Mouse (Mus musculus) hindbrain, postnatal 0 days (tissue): ENCODE measurements around the gene Psmg1. TPM values are rescaled to one million over a fixed set of nuclear protein-coding genes. Genes with fewer than 3 reads are reported as not detected.

Experiments
- ATAC-seq: fragments of 200-750 bp; cut with Nextera tagmentation; 2 replicates; pipeline ENCODE4 v1.8.0; 2017; ENCODE audit warnings: mild to moderate bottlenecking, moderate TSS enrichment, moderate library complexity
- DNase-seq: peaks from one replicate; pipeline ENCODE4 v3.0.0-alpha.2; 2015; ENCODE audit warnings: low spot score
- H3K27ac ChIP-seq: fragments of 300-500 bp; sonication (generic); 2 replicates; pipeline ENCODE4 v1.5.1; 2014; ENCODE audit warnings: mild to moderate bottlenecking
- H3K27me3 ChIP-seq: fragments of 300-500 bp; sonication (generic); 2 replicates; pipeline ENCODE4 v1.6.1; 2014; ENCODE audit warnings: low read length, mixed read lengths; ENCODE audit not compliant: insufficient read depth
- H3K36me3 ChIP-seq: fragments of 300-500 bp; sonication (generic); 2 replicates; pipeline ENCODE4 v1.6.1; 2014; ENCODE audit warnings: low read length, mixed read lengths; ENCODE audit not compliant: insufficient read depth
- H3K4me1 ChIP-seq: fragments of 300-500 bp; sonication (generic); 2 replicates; pipeline ENCODE4 v1.6.1; 2014; ENCODE audit warnings: antibody characterized with exemption, low read length, mixed read lengths; ENCODE audit not compliant: insufficient read depth
- H3K4me2 ChIP-seq: fragments of 300-500 bp; sonication (generic); 2 replicates; pipeline ENCODE4 v1.6.1; 2014; ENCODE audit warnings: low read depth, mild to moderate bottlenecking, low read length, moderate library complexity, mixed read lengths
- H3K4me3 ChIP-seq: fragments of 300-500 bp; sonication (generic); 2 replicates; pipeline ENCODE4 v1.5.1; 2014; ENCODE audit warnings: low read length
- H3K9ac ChIP-seq: fragments of 300-500 bp; sonication (generic); replicated peaks from 2 replicates; pipeline ENCODE4 v1.6.1; 2014; ENCODE audit warnings: mild to moderate bottlenecking, low read length, moderate library complexity, mixed read lengths
- H3K9me3 ChIP-seq: fragments of 300-500 bp; sonication (generic); 2 replicates; pipeline ENCODE4 v1.6.1; 2016; ENCODE audit warnings: low read length, mixed read lengths
- CTCF ChIP-seq: IDR thresholded peaks from 2 replicates; pipeline ENCODE4 v1.5.1; 2016; ENCODE audit warnings: antibody characterized with exemption, control low read depth, low read depth
- WGBS: fragments of 180-500 bp; shearing (Covaris S2); extraction: QIAGEN DNeasy Blood & Tissue Kit; methylation state at CpG from one replicate; pipeline ENCODE4 v1.1.7; 2014; 5-methylcytosine and 5-hydroxymethylcytosine counted together
- polyA plus RNA-seq: library from polyadenylated mRNA; unstranded; fragments of >200 nt; fragmentation: Nextera tagmentation; extraction: Ambion mirVana; gene quantifications from 2 replicates; pipeline ENCODE4 v1.2.1, GENCODE M21; 2015
- total RNA-seq: library from RNA; depleted of rRNA; stranded (reverse); fragments of >200 nt; gene quantifications from 2 replicates; pipeline ENCODE4 v1.2.3, GENCODE M21; 2014

Gene Psmg1
- total and polyA plus RNA-seq, 2 experiments from 2014 or later = 25.7 to 55.4 TPM

GRCm38 (mm10) chr16:95953159-95953650 is 37.6 kb downstream of the Psmg1 start:
- Histone ChIP-seq H3K9ac (no peak overlapping the region), H3K4me1 (no peaks in the 10 kb centered on the region), H3K9me3 (no peaks in the 10 kb centered on the region), H3K4me3 (no peak overlapping the region), H3K36me3 (no peaks in the 10 kb centered on the region), H3K27ac (no peak overlapping the region), H3K4me2 (no peak overlapping the region), H3K27me3 (no peaks in the 10 kb centered on the region)
- TF ChIP-seq CTCF = no peak
- ATAC-seq = no peak
- DNase-seq = no peak
- 92% methylated on average over 4 of the region's 4 CpGs for WGBS

- Histone ChIP-seq H3K4me2 (no peak overlapping the region), H3K9ac (no peak overlapping the region), H3K4me1 (no peaks in the 10 kb centered on the region), H3K27me3 (no peaks in the 10 kb centered on the region), H3K4me3 (no peak overlapping the region), H3K36me3 (no peaks in the 10 kb centered on the region), H3K27ac (no peak overlapping the region), H3K9me3 (no peaks in the 10 kb centered on the region)
- 96% methylated on average over 2 of the region's 2 CpGs for WGBS
- DNase-seq = no peak
- TF ChIP-seq CTCF = no peak
- ATAC-seq = no peak
Measured at GRCm38 (mm10) chr16:95951471-95951870, 39.3 kb downstream of the Psmg1 start.

GRCm38 (mm10) chr16:95945389-95946311 is 45.1 kb downstream of the Psmg1 start:
- H3K4me3 ChIP-seq = no peak overlapping the region
- H3K36me3 ChIP-seq = no peaks in the 10 kb centered on the region
- 23% methylated on average over 20 of the region's 20 CpGs for WGBS
- no peaks in the 10 kb centered on the region for H3K27me3 ChIP-seq
- H3K9me3 ChIP-seq = no peaks in the 10 kb centered on the region
- peak; percentile 75 for ATAC-seq
- no peak overlapping the region for H3K9ac ChIP-seq
- H3K4me2 ChIP-seq = no peak overlapping the region
- no peak overlapping the region for H3K27ac ChIP-seq
- no peaks in the 10 kb centered on the region for H3K4me1 ChIP-seq
- peak; percentile 96 for TF ChIP-seq CTCF
- DNase-seq = peak; percentile 94

- H3K9me3 ChIP-seq = no peaks in the 10 kb centered on the region
- WGBS = 91% methylated on average over 6 of the region's 6 CpGs
- no peak overlapping the region for H3K4me2 ChIP-seq
- ATAC-seq (no peak), DNase-seq (no peak)
- no peak overlapping the region for H3K9ac ChIP-seq
- H3K36me3 ChIP-seq = no peaks in the 10 kb centered on the region
- no peak overlapping the region for H3K4me3 ChIP-seq
- no peaks in the 10 kb centered on the region for H3K4me1 ChIP-seq
- TF ChIP-seq CTCF = no peak
- no peaks in the 10 kb centered on the region for H3K27me3 ChIP-seq
- H3K27ac ChIP-seq = no peak overlapping the region
Measured at GRCm38 (mm10) chr16:95943186-95943585, 47.6 kb downstream of the Psmg1 start.

GRCm38 (mm10) chr16:95941575-95941974 is 49.2 kb downstream of the Psmg1 start:
- Histone ChIP-seq H3K27me3 (no peaks in the 10 kb centered on the region), H3K36me3 (no peaks in the 10 kb centered on the region), H3K4me1 (no peaks in the 10 kb centered on the region), H3K27ac (no peak overlapping the region), H3K9ac (no peak overlapping the region), H3K4me3 (no peak overlapping the region), H3K9me3 (0 out of 2 replicates have a peak, but pooled peaks cover 5% of the 10 kb centered on the region), H3K4me2 (no peak overlapping the region)
- WGBS = 94% methylated on average over 5 of the region's 5 CpGs
- ATAC-seq (no peak), DNase-seq (no peak)
- TF ChIP-seq CTCF = no peak

- no peak for DNase-seq
- no peak for TF ChIP-seq CTCF
- no peaks in the 10 kb centered on the region for H3K27me3 ChIP-seq
- WGBS = 49% methylated on average over 6 of the region's 6 CpGs
- H3K9ac ChIP-seq = no peak overlapping the region
- no peak overlapping the region for H3K27ac ChIP-seq
- ATAC-seq = no peak
- H3K36me3 ChIP-seq = no peaks in the 10 kb centered on the region
- H3K9me3 ChIP-seq = 0 out of 2 replicates have a peak, but pooled peaks cover 5% of the 10 kb centered on the region
- no peak overlapping the region for H3K4me3 ChIP-seq
- H3K4me1 ChIP-seq = no peaks in the 10 kb centered on the region
- H3K4me2 ChIP-seq = no peak overlapping the region
Measured at GRCm38 (mm10) chr16:95935495-95935961, 55.2 kb downstream of the Psmg1 start.

- Histone ChIP-seq H3K9ac (no peak overlapping the region), H3K4me1 (0 out of 2 replicates have a peak, but pooled peaks cover 4% of the 10 kb centered on the region), H3K27ac (no peak overlapping the region), H3K4me3 (no peak overlapping the region), H3K27me3 (no peaks in the 10 kb centered on the region), H3K9me3 (0 out of 2 replicates have a peak, but pooled peaks cover 5% of the 10 kb centered on the region), H3K36me3 (no peaks in the 10 kb centered on the region), H3K4me2 (no peak overlapping the region)
- no peak for ATAC-seq
- DNase-seq = no peak
- TF ChIP-seq CTCF = no peak
- WGBS = 78% methylated on average over 6 of the region's 6 CpGs
Measured at GRCm38 (mm10) chr16:95932860-95933259, 57.9 kb downstream of the Psmg1 start.
